Mouse (Mus musculus): ENCODE measurements around the gene Gprin3.
A peak's percentile ranks its signal among the peaks of the same experiment; 100 is the strongest.

Gene Gprin3

GRCm38 (mm10) chr6:59425824-59426533 lies at the start of gene Gprin3:
Gene Gprin3 (minus strand): TSS chr6:59426294.
- peak; percentile 48 to 57 for DNase-seq

GRCm38 (mm10) chr6:59458861-59459260 lies 32.8 kb upstream of the Gprin3 start:
- DNase-seq, result no peak

DNA sequence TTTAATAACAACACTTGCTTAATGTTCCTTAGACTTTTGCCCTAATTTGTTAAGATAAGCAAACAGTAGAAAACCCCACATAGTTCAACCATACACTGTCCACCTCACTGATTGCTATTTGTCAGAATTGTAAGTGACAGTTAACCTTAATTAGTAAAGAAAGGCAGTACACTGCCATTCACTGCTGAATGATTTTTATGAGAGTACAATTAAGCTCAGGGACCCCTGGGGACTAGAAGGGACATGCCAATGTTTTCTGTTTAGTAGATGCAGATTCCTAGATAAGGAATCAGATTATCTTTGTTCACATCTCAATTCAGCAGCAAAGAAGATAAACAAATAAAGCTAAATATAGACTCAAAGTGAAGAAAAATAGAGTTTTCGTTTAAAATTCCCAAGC lies 30.0 kb upstream of the Gprin3 start:
- no peak for DNase-seq

DNA sequence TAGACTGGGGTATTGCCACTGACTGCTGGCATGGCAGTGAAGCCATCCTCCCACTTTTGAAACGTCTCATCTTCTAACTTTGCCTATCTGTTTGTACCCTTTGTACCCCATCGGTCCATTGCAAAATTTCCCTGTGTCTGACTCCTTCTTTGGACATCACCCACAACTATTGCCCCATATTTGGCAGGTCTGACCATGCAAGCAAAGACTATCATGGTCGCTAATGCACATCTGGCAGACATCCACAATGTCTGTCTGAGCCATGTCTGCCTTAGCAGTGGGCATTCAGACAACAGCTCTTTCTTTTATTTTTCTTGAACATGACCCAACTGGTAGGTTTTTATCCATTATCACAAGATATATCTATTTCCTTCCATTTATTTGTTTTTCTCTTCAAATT lies 25.3 kb upstream of the Gprin3 start:
- no peak for DNase-seq

DNA sequence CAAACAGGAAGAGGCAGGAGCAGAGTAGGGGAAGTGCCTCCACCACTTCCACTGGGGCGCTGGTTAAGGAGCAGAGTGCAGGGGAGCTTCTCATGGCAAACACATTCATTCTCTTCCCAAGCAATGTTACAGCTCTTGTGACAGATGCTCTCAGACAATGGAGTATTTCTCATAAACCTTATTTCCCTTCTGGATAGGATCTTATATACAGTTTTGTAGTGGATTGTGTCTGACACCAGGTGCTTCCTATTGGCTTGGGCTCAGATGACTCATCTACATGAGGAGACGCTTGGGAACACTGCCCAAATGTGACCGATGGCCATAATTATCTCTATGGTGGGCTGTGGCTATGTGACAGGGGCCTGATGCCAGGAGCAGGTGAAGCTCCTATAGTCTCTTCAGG lies 19.0 kb upstream of the Gprin3 start:
- DNase-seq, result no peak

DNA sequence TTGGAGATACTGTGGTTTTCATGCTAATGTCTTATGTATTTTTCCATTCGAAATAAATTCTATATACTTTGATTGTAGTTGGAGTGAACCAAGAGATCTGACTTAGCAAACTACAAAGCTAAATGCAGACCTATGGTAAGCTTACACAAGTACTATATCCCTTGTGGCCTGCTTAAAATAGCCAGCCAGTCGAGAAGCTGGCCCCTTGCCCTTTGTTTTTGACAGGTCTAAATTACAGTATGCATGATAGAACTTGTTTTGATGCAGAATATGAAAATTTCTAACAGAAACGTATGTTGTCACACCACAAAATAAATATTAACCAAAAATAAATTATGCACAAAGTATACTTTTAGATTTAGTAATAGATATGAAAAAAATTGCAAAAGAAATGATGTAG lies 9.8 kb upstream of the Gprin3 start:
- no peak for DNase-seq

DNA sequence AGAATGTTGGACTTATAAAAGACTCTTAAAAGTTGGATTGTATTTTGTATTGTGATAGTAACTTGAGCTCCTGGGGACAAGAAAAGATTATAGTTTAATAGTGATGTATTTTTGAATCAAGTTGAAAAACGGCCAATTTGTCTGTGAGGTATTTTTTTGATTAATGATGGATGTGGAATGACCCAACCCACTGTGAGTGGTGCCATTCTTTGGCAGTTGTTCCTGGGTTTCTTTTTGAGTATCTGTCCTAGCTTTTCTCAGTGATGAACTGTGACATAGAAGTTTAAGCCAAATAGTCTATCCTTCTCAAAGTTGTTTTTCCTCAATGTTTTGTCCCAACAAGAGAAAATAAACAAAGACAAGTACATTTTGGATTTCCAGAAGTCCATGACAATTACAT lies 7.0 kb upstream of the Gprin3 start:
- DNase-seq, result no peak

DNA sequence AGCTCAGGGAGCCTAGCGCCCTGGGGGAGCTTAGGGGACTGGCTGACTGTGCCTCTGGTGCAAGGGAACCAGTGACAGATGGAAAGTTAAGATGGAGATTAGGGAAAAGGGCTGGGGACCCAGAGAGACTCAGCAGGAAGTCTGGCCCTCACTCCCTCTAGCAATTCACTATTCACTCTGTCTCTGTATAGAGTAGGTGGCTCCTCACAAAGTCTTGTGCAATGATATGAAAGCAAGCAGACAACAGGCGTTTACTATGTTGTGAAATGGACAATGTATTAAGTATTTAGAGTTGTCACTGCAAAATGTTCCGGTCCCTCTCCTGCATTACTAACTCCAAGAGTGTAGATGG lies 416 bp upstream of the Gprin3 start:
- no peak for DNase-seq

DNA sequence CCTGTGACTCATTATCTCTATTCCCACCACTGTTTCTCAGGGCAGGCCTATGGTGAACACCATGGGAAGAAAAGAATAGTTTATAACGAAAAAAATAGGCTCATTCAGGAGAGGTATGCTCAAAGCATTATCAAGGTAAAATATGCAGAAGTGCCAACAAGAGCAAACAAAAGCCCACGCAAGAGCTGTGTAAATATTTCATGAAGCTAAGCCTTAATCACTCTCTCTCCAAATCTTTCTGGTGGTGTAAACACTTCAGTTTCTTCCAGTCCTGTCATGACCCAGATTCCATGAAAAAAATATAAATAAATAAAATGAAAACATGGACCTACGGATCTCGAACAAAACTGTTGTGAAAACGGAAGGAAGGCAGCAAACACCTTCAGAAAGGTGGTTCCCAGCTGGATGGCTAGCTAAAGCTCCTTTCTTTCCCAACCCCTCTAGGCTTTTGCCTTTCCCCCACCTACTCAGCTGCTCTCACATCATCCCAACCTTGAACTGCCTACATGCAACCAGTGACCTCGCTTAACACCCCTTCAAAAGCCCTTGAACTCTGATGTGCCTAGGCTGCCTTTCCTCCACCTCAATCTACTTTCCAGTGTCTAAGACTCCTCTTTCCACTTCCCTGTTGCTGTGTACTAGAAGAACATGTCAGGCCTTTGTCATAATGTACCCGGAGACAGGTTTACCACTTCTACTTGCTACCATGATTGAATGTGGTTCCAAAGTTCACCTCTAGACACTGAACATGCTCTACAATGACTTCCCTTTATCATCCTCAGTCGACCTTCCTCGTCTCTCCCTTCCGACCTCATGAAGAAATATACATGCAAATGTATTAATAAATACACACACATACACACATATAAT lies 988 bp downstream of the Gprin3 start:
- no peak for DNase-seq

DNA sequence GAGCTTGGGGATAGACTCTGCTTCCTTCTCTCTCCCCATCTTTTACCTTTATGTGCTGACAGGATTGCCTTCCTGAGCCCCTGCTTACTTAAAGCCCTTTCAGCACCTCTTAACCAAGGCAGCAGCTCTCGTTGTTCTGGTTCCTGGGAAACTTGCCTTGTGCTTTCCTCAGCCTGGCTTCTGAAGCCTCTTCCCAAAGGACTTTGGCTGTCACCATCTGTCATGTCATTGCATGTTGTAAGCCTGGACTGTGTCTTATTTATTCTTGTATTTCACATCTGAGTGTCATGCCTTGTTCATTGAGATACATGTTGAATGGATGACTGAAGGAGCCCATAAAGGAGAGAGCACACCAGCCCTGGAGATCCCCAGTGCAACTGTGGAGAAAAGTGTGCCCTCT lies 2.3 kb downstream of the Gprin3 start:
- DNase-seq, result no peak

GRCm38 (mm10) chr6:59419264-59419663 lies 6.8 kb downstream of the Gprin3 start:
- DNase-seq, result no peak

GRCm38 (mm10) chr6:59418659-59419058 lies 7.4 kb downstream of the Gprin3 start:
- DNase-seq, result no peak

GRCm38 (mm10) chr6:59414816-59415215 lies 11.3 kb downstream of the Gprin3 start:
- no peak for DNase-seq

- DNase-seq, result no peak
These were observed 13.4 kb downstream of the Gprin3 start for GRCm38 (mm10) chr6:59412417-59413346.

- no peak for DNase-seq
These were observed 16.9 kb downstream of the Gprin3 start for GRCm38 (mm10) chr6:59409001-59409700.

DNA sequence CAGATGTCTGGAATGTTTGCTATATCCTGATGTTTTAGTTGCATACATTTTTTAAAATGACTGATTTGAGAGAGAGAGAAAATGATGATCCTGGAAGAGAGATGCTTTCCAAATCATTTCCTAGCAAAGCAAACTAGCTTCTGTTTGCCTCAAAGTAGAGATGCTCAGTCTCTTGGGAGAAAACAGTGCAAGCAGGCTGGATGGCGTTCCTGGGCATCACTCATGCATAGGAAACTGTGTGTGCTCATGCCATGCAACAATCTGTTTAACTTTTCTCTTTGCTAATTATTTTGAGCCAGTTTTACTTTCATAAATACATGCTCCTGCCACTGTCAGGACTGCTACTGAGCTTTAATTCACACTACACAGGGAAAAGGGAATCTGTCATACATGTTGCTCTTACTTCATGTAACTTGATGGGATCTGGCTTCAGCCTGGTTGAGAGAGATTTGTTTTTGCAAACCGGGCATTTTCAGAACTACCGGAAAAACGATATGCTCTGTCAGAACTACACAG lies 18.6 kb downstream of the Gprin3 start:
- DNase-seq, result no peak

- DNase-seq, result no peak
These were observed 35.9 kb downstream of the Gprin3 start for GRCm38 (mm10) chr6:59390208-59390607.

DNA sequence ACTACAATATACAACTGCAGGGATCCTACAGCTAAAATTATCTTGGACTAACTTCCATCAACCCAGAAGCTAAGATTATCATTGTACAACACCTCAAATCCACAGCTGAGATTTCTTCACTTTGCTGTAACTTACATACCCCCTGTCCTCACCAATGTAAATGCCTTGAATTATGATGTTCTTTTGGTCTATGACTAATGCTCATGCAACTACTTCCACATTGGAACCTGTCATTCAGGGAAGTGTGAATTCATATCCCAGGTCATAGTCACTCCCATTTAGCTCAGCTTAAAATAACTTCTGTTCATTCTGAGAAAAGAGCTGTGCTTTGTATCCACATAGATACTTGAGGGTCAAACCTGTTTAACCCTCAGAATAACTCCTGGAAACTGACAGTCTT lies 60.8 kb downstream of the Gprin3 start:
- no peak for DNase-seq

DNA sequence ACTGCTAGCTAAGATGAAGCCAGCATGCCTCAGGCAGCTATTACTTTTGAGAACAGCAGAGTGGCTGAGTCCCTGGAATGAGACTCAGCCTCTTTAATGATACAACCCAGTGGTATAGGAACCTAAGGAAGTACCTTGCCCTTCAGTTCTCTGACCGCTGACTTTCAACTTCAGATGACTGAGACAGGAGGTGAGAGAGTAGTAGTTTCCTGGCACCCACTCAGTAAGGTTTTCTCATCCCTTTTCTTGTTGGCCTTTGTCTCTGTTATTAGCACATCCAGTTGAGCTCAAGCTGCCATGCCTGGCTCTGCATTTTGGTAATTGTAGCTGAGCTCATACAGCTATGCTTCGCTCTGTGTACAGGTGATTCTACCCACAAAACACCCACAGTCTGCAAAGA lies 62.8 kb downstream of the Gprin3 start:
- no peak for DNase-seq

- DNase-seq, result no peak
These were observed 71.2 kb downstream of the Gprin3 start for GRCm38 (mm10) chr6:59354943-59355342.

DNA sequence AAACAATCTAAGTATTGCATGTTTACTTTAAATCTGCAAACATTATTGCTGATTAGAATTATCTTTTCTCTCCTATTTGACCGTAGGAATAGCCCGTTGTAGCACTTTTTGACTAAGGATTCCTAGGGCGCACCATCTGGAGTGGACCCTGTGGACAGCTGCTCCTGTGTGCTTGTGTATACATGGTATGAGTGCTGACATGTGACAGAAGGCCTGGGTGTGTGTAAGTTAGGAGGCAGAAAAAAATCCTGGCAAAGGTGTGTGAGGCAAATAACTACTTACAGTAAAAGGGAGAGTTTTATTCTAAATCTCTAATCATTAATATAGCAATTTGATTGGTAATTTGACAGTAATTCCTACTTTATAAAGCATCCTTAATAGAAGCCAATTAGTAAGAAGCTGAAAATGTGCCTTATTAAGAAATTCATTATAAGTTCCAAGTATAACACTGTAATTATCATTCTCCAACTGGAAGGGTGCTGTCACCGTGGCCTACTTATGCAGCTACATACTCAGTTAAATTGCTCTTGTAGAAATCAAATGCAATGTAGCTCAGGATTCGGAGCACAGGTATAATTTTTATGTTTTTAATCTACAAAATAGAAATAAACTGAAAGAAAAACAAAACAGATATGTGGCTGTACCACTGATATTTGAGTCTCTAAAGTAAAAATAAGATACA lies 74.8 kb downstream of the Gprin3 start:
- DNase-seq, result no peak

DNA sequence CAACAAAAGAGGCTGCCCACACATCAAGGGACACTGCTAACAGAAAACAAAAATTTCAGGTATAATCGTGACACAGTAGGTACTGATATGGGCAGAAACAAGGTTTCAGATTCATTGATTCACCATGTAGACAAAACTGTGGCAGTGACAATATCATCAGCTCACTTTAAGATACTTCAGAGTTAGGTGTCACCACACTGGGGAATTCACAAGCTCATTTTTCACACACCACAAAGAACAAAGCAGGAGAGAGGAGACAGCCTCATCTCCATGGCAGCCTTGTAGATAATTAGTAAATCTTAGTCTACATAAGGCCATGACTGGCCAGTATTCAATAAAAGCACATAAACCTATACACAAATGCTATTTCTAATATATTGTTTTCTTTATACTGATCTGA lies 77.4 kb downstream of the Gprin3 start:
- no peak for DNase-seq
